Mouse (Mus musculus): ENCODE results near the gene Rbm8a. TPM values are rescaled to one million over a fixed set of nuclear protein-coding genes. Genes with fewer than 3 reads are reported as not detected.
A peak's percentile ranks its signal among the peaks of the same experiment; 100 is the strongest.
"Not testable (repeated sequence)": the region's sequence is repeated elsewhere in the genome, so short reads cannot be mapped to it uniquely, and the experiment has no call there.

Gene Rbm8a
- total RNA-seq, 2 experiments from 2014 or later: 37.4 to 43.7 TPM

GRCm38 (mm10) chr3:96601941-96602703 lies 27.6 kb upstream of the Rbm8a start:
- intact Hi-C loops (cut with DNase I): loop anchor here (2.0 kb wide), 1 partner anchor 27 kb away; the partner anchor contains the start of gene Rbm8a
- DNase-seq (ENCODE audit: low spot score in 2 of 2): no peak

GRCm38 (mm10) chr3:96602704-96603084 lies 27.0 kb upstream of the Rbm8a start:
- DNase-seq (ENCODE audit: low spot score in 2 of 2): no peak
- intact Hi-C loops (cut with DNase I): loop anchor here (2.0 kb wide), 1 partner anchor 26 kb away; the partner anchor contains the start of gene Rbm8a

- intact Hi-C loops (cut with DNase I): loop anchor here (2.0 kb wide), 1 partner anchor 25 kb away; the partner anchor contains the start of gene Rbm8a
- no peak for DNase-seq (ENCODE audit: low spot score in 2 of 2)
Observed at GRCm38 (mm10) chr3:96603311-96603710, 26.4 kb upstream of the Rbm8a start.

- intact Hi-C loops (cut with DNase I); DNase-seq (ENCODE audit: low spot score in 2 of 2): not testable (repeated sequence)
Observed at GRCm38 (mm10) chr3:96606007-96606406, 23.7 kb upstream of the Rbm8a start.

GRCm38 (mm10) chr3:96606618-96607017 lies 23.1 kb upstream of the Rbm8a start:
- no peak for DNase-seq (ENCODE audit: low spot score in 2 of 2)
- intact Hi-C loops (cut with DNase I): no loop called here

- intact Hi-C loops (cut with DNase I): no loop called here
Observed at GRCm38 (mm10) chr3:96617941-96618340, 11.8 kb upstream of the Rbm8a start.

GRCm38 (mm10) chr3:96623201-96623600 lies 6.5 kb upstream of the Rbm8a start:
- intact Hi-C loops (cut with DNase I): no loop called here
- DNase-seq (ENCODE audit: low spot score in 2 of 2): no peak

More at GRCm38 (mm10) chr3:96617941-96618340, 11.8 kb upstream of the Rbm8a start:
- DNase-seq (ENCODE audit: low spot score in 2 of 2): no peak

- intact Hi-C loops (cut with DNase I): loop anchor here (10.0 kb wide), 1 partner anchor 47 kb away; no protein-coding TSS in a partner anchor
- no peak for DNase-seq (ENCODE audit: low spot score in 2 of 2)
Observed at GRCm38 (mm10) chr3:96632058-96632457, 2.3 kb downstream of the Rbm8a start.

GRCm38 (mm10) chr3:96634015-96634414 lies 4.3 kb downstream of the Rbm8a start:
- DNase-seq (ENCODE audit: low spot score in 2 of 2): no peak
- intact Hi-C loops (cut with DNase I): loop anchor here (2.0 to 10.0 kb wide), 2 partner anchors 49 to 83 kb away; no protein-coding TSS in a partner anchor

- intact Hi-C loops (cut with DNase I): loop anchor here (2.0 to 10.0 kb wide), 2 partner anchors 50 to 84 kb away; no protein-coding TSS in a partner anchor
- peak; percentile 93 to 94 for DNase-seq (ENCODE audit: low spot score in 2 of 2)
Observed at GRCm38 (mm10) chr3:96634928-96635879, 5.5 kb downstream of the Rbm8a start, which contains the start of the genes Pex11b and Gm42957. TSS of gene Pex11b (plus strand) at chr3:96635376. TSS of gene Gm42957 (plus strand) at chr3:96635474.

- DNase-seq (ENCODE audit: low spot score in 2 of 2): no peak
- intact Hi-C loops (cut with DNase I): loop anchor here (2.0 to 10.0 kb wide), 2 partner anchors 51 to 85 kb away; no protein-coding TSS in a partner anchor
Observed at GRCm38 (mm10) chr3:96635906-96636305, 6.2 kb downstream of the Rbm8a start.

- intact Hi-C loops (cut with DNase I): loop anchor here (10.0 kb wide), 1 partner anchor 52 kb away; no protein-coding TSS in a partner anchor
- no peak for DNase-seq (ENCODE audit: low spot score in 2 of 2)
Observed at GRCm38 (mm10) chr3:96636448-96636847, 6.7 kb downstream of the Rbm8a start.

GRCm38 (mm10) chr3:96639219-96639618 lies 9.5 kb downstream of the Rbm8a start:
- DNase-seq (ENCODE audit: low spot score in 2 of 2): peak; percentile 26 to 35
- intact Hi-C loops (cut with DNase I): loop anchor here (10.0 kb wide), 1 partner anchor 54 kb away; no protein-coding TSS in a partner anchor

GRCm38 (mm10) chr3:96645018-96645649 lies 15.4 kb downstream of the Rbm8a start, which contains the start of gene Itga10:
TSS of gene Itga10 (plus strand) at chr3:96645584.
- no peak for DNase-seq (ENCODE audit: low spot score in 2 of 2)
- intact Hi-C loops (cut with DNase I): no loop called here

- no peak for DNase-seq (ENCODE audit: low spot score in 2 of 2)
- intact Hi-C loops (cut with DNase I): no loop called here
Observed at GRCm38 (mm10) chr3:96647365-96647764, 17.6 kb downstream of the Rbm8a start.

- intact Hi-C loops (cut with DNase I): no loop called here
Observed at GRCm38 (mm10) chr3:96660901-96661300, 31.2 kb downstream of the Rbm8a start.

GRCm38 (mm10) chr3:96662731-96663316 lies 33.1 kb downstream of the Rbm8a start:
- DNase-seq (ENCODE audit: low spot score in 2 of 2): no peak
- intact Hi-C loops (cut with DNase I): no loop called here

More at GRCm38 (mm10) chr3:96660901-96661300, 31.2 kb downstream of the Rbm8a start:
- DNase-seq (ENCODE audit: low spot score in 2 of 2): no peak

GRCm38 (mm10) chr3:96663432-96664239 lies 33.9 kb downstream of the Rbm8a start:
- intact Hi-C loops (cut with DNase I): no loop called here
- DNase-seq (ENCODE audit: low spot score in 2 of 2): peak; percentile 87 to 88
